Mouse (Mus musculus): ENCODE data around the gene Dlgap4. TPM values are rescaled to one million over a fixed set of nuclear protein-coding genes. Genes with fewer than 3 reads are reported as not detected.

The Dlgap4 gene
- polyA plus RNA-seq, 1 experiment, result 116 TPM

DNA sequence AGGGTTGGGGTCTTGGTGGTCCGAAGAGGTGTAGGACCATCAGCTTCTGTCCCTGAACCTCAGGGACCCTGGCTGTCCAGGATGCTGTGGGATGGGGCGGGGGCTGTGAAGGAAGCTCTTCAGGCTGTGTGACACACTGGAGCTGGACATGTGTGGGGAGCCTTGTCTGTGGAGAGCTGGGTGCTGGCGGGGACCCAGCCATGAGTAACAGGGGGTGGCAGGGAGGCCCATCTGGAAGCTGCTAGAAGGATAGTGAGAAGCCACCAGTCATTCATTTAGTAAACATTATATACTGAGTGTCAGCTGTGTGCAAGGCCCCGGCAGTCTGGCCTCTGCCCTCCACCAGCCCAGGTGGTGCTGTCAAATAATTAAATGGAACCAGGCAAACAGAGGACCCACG is 34.5 kb downstream of the Dlgap4 start:
- no peak for TF ChIP-seq CTCF (IDR thresholded peaks at IDR 0.05; ENCODE audit: insufficient read depth, low read length)
- TF ChIP-seq POLR2A (IDR thresholded peaks at IDR 0.05; ENCODE audit: borderline replicate concordance, extremely low read depth, low read depth, low read length), result no peak
- WGBS, result 56% methylated on average over 5 of the region's 5 CpGs
- Histone ChIP-seq H3K4me1 (ENCODE audit: control insufficient read depth, insufficient read depth, low read length) (no peaks in the 10 kb centered on the region), H3K4me3 (replicated peaks; ENCODE audit: extremely low read depth, low read depth, low read length) (no peak overlapping the region)
- DNase-seq, result no peak

DNA sequence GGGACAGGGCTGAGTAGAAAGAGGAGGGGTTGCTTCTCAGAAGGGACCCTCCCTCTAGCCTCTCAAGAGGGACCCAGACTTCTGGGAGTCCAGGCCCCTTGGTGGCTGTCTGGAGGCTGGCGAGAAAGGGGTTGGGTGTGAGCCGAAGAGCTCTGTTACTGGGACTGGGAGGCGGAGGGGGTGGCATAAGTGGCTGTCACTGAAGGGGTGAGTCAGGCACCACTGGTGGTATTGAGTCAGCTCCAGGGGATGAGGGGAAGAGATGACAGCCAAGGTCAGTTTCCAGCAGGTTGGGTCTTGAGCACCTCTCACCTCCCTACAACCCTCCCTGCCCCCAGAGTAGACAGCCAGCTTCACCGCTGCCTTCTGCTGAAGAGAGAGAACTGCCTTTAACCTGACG is 35.9 kb downstream of the Dlgap4 start:
- TF ChIP-seq CTCF (IDR thresholded peaks at IDR 0.05; ENCODE audit: insufficient read depth, low read length), result no peak
- TF ChIP-seq POLR2A (IDR thresholded peaks at IDR 0.05; ENCODE audit: borderline replicate concordance, extremely low read depth, low read depth, low read length), result no peak
- H3K4me1 ChIP-seq (ENCODE audit: control insufficient read depth, insufficient read depth, low read length), result no peaks in the 10 kb centered on the region
- no peak overlapping the region for H3K4me3 ChIP-seq (replicated peaks; ENCODE audit: extremely low read depth, low read depth, low read length)
- DNase-seq, result no peak
- 61% methylated on average over 5 of the region's 5 CpGs for WGBS

DNA sequence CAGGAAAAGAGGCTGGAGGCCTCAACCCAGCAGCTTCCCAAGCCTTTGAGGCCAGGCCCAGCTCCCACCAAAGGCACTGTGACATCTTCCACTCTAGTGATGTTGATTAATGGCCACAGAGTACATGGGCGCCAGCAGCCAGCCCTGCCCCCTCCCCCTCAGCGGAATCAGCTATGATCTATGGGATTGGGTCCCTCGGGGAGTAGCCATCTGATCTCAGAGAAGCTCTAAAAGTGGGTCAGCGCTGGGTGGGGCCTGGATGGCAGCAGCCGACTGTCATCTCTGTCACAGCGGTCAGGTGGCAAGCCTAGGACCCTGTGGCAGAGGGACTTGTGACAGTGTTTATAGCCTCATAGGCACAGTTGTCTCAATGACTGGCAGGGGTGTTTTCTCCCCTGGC is 37.5 kb downstream of the Dlgap4 start:
- no peak for DNase-seq
- no peak for TF ChIP-seq POLR2A (IDR thresholded peaks at IDR 0.05; ENCODE audit: borderline replicate concordance, extremely low read depth, low read depth, low read length)
- TF ChIP-seq CTCF (IDR thresholded peaks at IDR 0.05; ENCODE audit: insufficient read depth, low read length), result no peak
- H3K4me1 ChIP-seq (ENCODE audit: control insufficient read depth, insufficient read depth, low read length), result no peaks in the 10 kb centered on the region
- WGBS, result 57% methylated on average over 6 of the region's 6 CpGs
- H3K4me3 ChIP-seq (replicated peaks; ENCODE audit: extremely low read depth, low read depth, low read length), result no peak overlapping the region

DNA sequence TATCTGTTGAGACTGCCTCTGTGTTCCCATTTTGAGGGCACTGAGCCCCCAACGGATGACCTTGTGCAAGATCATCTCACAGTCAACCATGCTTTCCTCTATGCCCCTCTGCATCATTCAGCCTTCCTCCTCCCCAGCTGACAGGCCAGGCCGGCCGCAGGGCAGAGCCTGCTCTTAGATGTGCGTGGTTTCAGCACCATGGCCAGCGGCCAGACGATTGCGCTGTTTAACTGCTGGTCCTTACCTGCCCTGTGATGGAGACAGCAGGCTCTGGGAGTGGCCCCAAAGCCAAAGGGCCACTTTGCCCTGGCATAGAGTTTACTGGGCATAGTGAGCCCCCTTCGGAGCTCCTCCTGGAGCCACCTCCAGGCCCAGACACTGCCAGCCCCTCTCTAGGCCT is 39.3 kb downstream of the Dlgap4 start:
- Histone ChIP-seq H3K4me3 (replicated peaks; ENCODE audit: extremely low read depth, low read depth, low read length) (no peak overlapping the region), H3K4me1 (ENCODE audit: control insufficient read depth, insufficient read depth, low read length) (no peaks in the 10 kb centered on the region)
- peak; percentile 42 for DNase-seq
- WGBS, result 10% methylated on average over 8 of the region's 8 CpGs
- TF ChIP-seq POLR2A (IDR thresholded peaks at IDR 0.05; ENCODE audit: borderline replicate concordance, extremely low read depth, low read depth, low read length) (no peak), CTCF (IDR thresholded peaks at IDR 0.05; ENCODE audit: insufficient read depth, low read length) (no peak)

DNA sequence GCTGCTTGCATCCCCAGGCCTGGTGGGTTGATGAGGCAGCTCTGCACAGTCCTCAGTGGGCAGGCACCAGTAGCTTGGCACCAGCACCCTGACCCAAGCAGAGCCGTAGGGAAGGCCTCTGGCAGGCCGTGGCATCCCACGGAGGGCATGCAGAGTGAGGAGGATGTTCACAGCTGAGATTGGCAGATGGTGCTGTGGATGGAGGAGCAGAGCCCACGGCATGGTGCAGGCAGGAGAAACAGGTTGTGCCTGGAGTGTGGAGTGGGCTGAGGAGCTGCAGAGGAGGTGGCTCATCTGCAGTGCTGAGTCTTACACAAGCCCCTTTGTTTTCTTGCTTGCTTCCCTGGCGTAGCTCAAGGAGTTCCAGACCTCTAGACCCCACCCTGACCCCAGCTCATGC is 40.6 kb downstream of the Dlgap4 start:
- H3K4me1 ChIP-seq (ENCODE audit: control insufficient read depth, insufficient read depth, low read length), result no peaks in the 10 kb centered on the region
- no peak for DNase-seq
- H3K4me3 ChIP-seq (replicated peaks; ENCODE audit: extremely low read depth, low read depth, low read length), result no peak overlapping the region
- TF ChIP-seq POLR2A (IDR thresholded peaks at IDR 0.05; ENCODE audit: borderline replicate concordance, extremely low read depth, low read depth, low read length) (no peak), CTCF (IDR thresholded peaks at IDR 0.05; ENCODE audit: insufficient read depth, low read length) (no peak)
- 68% methylated on average over 5 of the region's 5 CpGs for WGBS

DNA sequence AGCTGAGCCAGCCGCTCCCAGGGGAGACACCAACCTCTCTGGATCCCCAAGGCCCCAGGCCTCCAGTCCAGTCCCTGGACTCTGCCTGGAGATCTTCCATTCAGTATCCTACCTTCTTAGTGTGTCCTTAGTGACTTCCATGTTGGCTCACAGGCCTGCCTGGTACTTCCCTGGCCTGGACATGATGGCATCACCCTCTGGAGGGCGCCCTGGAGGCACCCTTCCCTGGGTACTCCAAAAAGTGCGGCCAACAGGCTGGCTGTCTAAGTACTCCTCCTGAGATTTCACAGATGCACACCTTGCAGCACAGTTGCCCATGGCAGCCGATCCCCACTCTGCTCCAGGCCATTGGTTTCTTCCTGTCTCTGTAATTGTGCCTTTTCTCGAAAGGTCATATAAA is 42.1 kb downstream of the Dlgap4 start:
- TF ChIP-seq CTCF (IDR thresholded peaks at IDR 0.05; ENCODE audit: insufficient read depth, low read length), result no peak
- TF ChIP-seq POLR2A (IDR thresholded peaks at IDR 0.05; ENCODE audit: borderline replicate concordance, extremely low read depth, low read depth, low read length), result no peak
- no peak overlapping the region for H3K4me3 ChIP-seq (replicated peaks; ENCODE audit: extremely low read depth, low read depth, low read length)
- no peak for DNase-seq
- WGBS, result 55% methylated on average over 5 of the region's 5 CpGs
- H3K4me1 ChIP-seq (ENCODE audit: control insufficient read depth, insufficient read depth, low read length), result no peaks in the 10 kb centered on the region

DNA sequence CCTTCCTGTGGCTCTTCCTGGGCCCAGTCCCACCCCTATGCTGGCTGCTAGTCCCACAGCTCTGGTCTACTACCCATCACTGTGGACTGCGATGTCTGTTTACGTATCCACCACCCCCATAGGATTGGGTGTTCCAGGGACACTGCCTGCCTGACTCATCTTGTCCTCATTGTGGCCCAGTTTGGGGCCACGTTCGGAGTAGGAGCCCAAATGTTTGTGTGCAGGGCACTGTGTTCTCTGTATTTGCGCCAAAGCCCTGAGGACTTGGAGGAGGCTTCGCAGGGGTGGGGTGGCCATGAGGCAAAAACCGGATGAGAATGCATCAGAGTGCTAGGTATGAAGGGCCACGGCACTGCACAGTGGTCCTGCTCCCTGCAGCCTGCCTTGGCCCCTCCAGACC is 44.0 kb downstream of the Dlgap4 start:
- WGBS, result 79% methylated on average over 8 of the region's 8 CpGs
- TF ChIP-seq CTCF (IDR thresholded peaks at IDR 0.05; ENCODE audit: insufficient read depth, low read length), result no peak
- no peak for TF ChIP-seq POLR2A (IDR thresholded peaks at IDR 0.05; ENCODE audit: borderline replicate concordance, extremely low read depth, low read depth, low read length)
- Histone ChIP-seq H3K4me3 (replicated peaks; ENCODE audit: extremely low read depth, low read depth, low read length) (no peak overlapping the region), H3K4me1 (ENCODE audit: control insufficient read depth, insufficient read depth, low read length) (no peaks in the 10 kb centered on the region)
- DNase-seq, result no peak

DNA sequence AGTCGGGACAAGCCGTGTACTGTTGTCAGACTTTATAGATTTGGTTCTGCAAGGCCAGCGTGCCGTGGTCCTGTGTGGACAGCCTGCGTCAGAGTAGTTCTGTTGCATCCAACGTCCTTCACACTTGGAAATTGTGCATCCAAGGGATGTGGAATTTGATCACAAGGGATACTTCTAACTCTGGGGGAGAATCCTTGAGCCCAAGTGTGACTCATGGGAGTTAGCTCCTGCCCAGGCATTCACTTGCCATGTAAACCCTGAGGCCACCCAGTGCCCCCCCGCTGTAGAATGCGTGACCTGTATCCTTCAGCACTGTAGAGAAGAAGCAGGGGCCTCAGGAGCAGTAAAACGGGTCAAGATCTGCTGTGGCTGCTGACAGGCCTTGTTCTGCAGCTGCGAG is 44.7 kb downstream of the Dlgap4 start:
- 79% methylated on average over 10 of the region's 10 CpGs for whole genome bisulfite sequencing
- H3K4me1 ChIP-seq (ENCODE audit: control insufficient read depth, insufficient read depth, low read length), result no peaks in the 10 kb centered on the region
- DNase-seq, result no peak
- TF ChIP-seq CTCF (IDR thresholded peaks at IDR 0.05; ENCODE audit: insufficient read depth, low read length), result no peak
- TF ChIP-seq POLR2A (IDR thresholded peaks at IDR 0.05; ENCODE audit: borderline replicate concordance, extremely low read depth, low read depth, low read length), result no peak
- H3K4me3 ChIP-seq (replicated peaks; ENCODE audit: extremely low read depth, low read depth, low read length), result no peak overlapping the region

DNA sequence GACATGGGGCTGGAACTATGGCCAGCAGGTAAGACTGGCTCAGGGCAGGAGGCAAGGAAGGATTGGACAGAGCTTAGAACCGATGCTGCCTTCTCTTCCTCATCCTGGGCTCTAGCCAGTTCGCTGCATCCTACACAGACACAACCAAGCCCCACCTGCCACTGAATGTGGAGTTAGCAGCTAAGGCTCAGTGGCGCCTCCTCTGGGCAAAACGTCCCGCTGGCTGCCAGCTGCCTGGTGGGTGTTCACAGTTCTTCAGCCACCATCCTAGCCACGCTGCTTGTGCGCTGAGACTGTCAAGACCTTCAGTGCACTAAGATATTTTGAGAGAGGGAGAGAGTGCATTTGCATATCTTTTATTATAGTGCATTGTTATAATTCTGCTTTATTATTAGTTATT is 45.2 kb downstream of the Dlgap4 start:
- no peak for DNase-seq
- Histone ChIP-seq H3K4me3 (replicated peaks; ENCODE audit: extremely low read depth, low read depth, low read length) (no peak overlapping the region), H3K4me1 (ENCODE audit: control insufficient read depth, insufficient read depth, low read length) (no peaks in the 10 kb centered on the region)
- WGBS, result 67% methylated on average over 7 of the region's 7 CpGs
- TF ChIP-seq CTCF (IDR thresholded peaks at IDR 0.05; ENCODE audit: insufficient read depth, low read length), result no peak
- TF ChIP-seq POLR2A (IDR thresholded peaks at IDR 0.05; ENCODE audit: borderline replicate concordance, extremely low read depth, low read depth, low read length), result no peak

DNA sequence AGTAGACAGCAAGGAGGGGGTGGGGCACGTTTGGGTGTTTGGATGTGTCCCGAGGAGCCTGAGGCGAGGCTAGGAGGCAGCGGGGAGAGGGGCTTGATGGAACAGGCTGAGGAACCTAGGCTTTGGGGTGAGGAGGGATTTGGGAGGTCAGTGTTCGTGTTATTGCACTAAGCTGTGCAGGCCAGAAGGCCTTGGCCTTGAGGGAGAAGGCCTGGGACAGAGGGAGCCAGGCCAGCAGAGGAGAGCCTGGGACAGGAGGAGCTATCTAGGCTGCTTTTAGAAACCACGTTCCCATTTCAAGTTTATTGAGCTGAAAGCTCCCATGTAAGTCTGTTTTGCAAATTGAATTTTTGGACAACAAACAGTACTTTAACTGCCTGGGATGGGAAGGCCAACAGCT is 46.5 kb downstream of the Dlgap4 start:
- no peak for DNase-seq
- WGBS, result 68% methylated on average over 6 of the region's 6 CpGs
- no peak for TF ChIP-seq POLR2A (IDR thresholded peaks at IDR 0.05; ENCODE audit: borderline replicate concordance, extremely low read depth, low read depth, low read length)
- no peak for TF ChIP-seq CTCF (IDR thresholded peaks at IDR 0.05; ENCODE audit: insufficient read depth, low read length)
- H3K4me1 ChIP-seq (ENCODE audit: control insufficient read depth, insufficient read depth, low read length), result no peaks in the 10 kb centered on the region
- no peak overlapping the region for H3K4me3 ChIP-seq (replicated peaks; ENCODE audit: extremely low read depth, low read depth, low read length)

DNA sequence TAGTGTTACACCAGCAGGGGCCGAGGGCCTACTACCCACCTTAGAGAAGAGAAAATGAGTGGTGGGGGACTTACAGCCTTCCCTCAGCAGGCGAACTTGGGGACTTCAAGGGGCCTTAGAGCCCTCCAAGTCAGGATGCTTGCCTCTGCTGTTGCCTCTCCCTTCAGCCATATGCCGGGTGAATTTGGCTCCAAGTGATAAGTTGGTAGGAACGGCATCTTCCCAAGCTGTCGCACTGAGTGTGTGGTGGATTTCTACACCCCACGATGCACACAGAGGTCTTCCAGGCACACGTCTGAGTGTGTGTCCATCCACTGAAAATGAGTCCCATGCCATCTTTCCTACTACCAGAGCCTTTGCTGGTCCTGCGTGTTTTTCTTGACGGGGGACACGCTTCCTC is 49.7 kb downstream of the Dlgap4 start:
- Histone ChIP-seq H3K4me1 (ENCODE audit: control insufficient read depth, insufficient read depth, low read length) (no peaks in the 10 kb centered on the region), H3K4me3 (replicated peaks; ENCODE audit: extremely low read depth, low read depth, low read length) (no peak overlapping the region)
- no peak for DNase-seq
- 75% methylated on average over 10 of the region's 10 CpGs for WGBS
- no peak for TF ChIP-seq POLR2A (IDR thresholded peaks at IDR 0.05; ENCODE audit: borderline replicate concordance, extremely low read depth, low read depth, low read length)
- TF ChIP-seq CTCF (IDR thresholded peaks at IDR 0.05; ENCODE audit: insufficient read depth, low read length), result no peak

Measured in lung, adult 2 months (tissue).